Mouse (Mus musculus) adrenal gland, postnatal 14 days (tissue): ENCODE data around the gene Fbxw11. TPM values are rescaled to one million over a fixed set of nuclear protein-coding genes. Genes with fewer than 3 reads are reported as not detected.
A peak's percentile ranks its signal among the peaks of the same experiment; 100 is the strongest.
"Not testable (repeated sequence)": the region's sequence is repeated elsewhere in the genome, so short reads cannot be mapped to it uniquely, and the experiment has no call there.

Source experiments
- DNase-seq: peaks from one replicate; pipeline ENCODE4 v3.0.0; 2021; ENCODE audit warnings: mixed read lengths
- total RNA-seq: library from RNA; stranded (reverse); gene quantifications from 2 replicates; pipeline ENCODE4 v1.2.3, GENCODE M21; 2021

The Fbxw11 gene
- total RNA-seq, 1 experiment from 2014 or later = 86.2 TPM

GRCm38 (mm10) chr11:32671480-32671879 lies 29.0 kb downstream of the Fbxw11 start:
- no peak for DNase-seq

GRCm38 (mm10) chr11:32676777-32677176 lies 34.3 kb downstream of the Fbxw11 start:
- peak; percentile 22 for DNase-seq

GRCm38 (mm10) chr11:32677811-32678210 lies 35.3 kb downstream of the Fbxw11 start:
- DNase-seq = peak; percentile 16

- DNase-seq = not testable (repeated sequence)
Observed at GRCm38 (mm10) chr11:32679091-32679490, 36.6 kb downstream of the Fbxw11 start.

GRCm38 (mm10) chr11:32680014-32680413 lies 37.5 kb downstream of the Fbxw11 start:
- peak; percentile 74 for DNase-seq

GRCm38 (mm10) chr11:32681192-32681795 lies 38.8 kb downstream of the Fbxw11 start:
- DNase-seq = no peak

- no peak for DNase-seq
Observed at GRCm38 (mm10) chr11:32682335-32683102, 40.0 kb downstream of the Fbxw11 start.

GRCm38 (mm10) chr11:32684690-32685254 lies 42.2 kb downstream of the Fbxw11 start:
- no peak for DNase-seq

- DNase-seq = no peak
Observed at GRCm38 (mm10) chr11:32688245-32688855, 45.8 kb downstream of the Fbxw11 start.

GRCm38 (mm10) chr11:32689510-32689909 lies 47.0 kb downstream of the Fbxw11 start:
- no peak for DNase-seq

- DNase-seq = no peak
Observed at GRCm38 (mm10) chr11:32692834-32693233, 50.3 kb downstream of the Fbxw11 start.

GRCm38 (mm10) chr11:32693431-32694141 lies 51.1 kb downstream of the Fbxw11 start:
- peak; percentile 42 for DNase-seq

GRCm38 (mm10) chr11:32694322-32695003 lies 51.9 kb downstream of the Fbxw11 start:
- DNase-seq = not testable (repeated sequence)

- no peak for DNase-seq
Observed at GRCm38 (mm10) chr11:32696446-32697090, 54.0 kb downstream of the Fbxw11 start.

GRCm38 (mm10) chr11:32697695-32698094 lies 55.2 kb downstream of the Fbxw11 start:
- no peak for DNase-seq

GRCm38 (mm10) chr11:32699913-32700493 lies 57.5 kb downstream of the Fbxw11 start:
- DNase-seq = peak; percentile 44

GRCm38 (mm10) chr11:32701566-32701965 lies 59.0 kb downstream of the Fbxw11 start:
- no peak for DNase-seq

- no peak for DNase-seq
Observed at GRCm38 (mm10) chr11:32704241-32704890, 61.8 kb downstream of the Fbxw11 start.

GRCm38 (mm10) chr11:32706406-32706993 lies 64.0 kb downstream of the Fbxw11 start:
- peak; percentile 16 for DNase-seq

GRCm38 (mm10) chr11:32707481-32707880 lies 65.0 kb downstream of the Fbxw11 start:
- DNase-seq = no peak
